Mouse (Mus musculus): ENCODE data around the gene Nolc1. TPM values are rescaled to one million over a fixed set of nuclear protein-coding genes. Genes with fewer than 3 reads are reported as not detected.

Gene Nolc1
- 10 to 100 TPM; 45.0 to 51.0 TPM for total RNA-seq (2021)
- long read RNA-seq, experiment 1, transcript Nolc1-201 (13 exons, 3,634 nt), result minor isoform, 8 of 81 reads
- long read RNA-seq, experiment 1, transcript Nolc1-203 (13 exons, 3,523 nt), result major isoform, 25 of 81 reads
- long read RNA-seq, experiment 1, partial matches to known transcripts, result 11 of 81 reads
- long read RNA-seq, experiment 1, other reads (novel, unspliced or antisense), result 33 of 81 reads
- long read RNA-seq, experiment 2, transcript Nolc1-203 (13 exons, 3,523 nt), result major isoform, 24 of 55 reads
- long read RNA-seq, experiment 2, partial matches to known transcripts, result 9 of 55 reads
- long read RNA-seq, experiment 2, other reads (novel, unspliced or antisense), result 19 of 55 reads

- DNase-seq (ENCODE audit: extremely low spot score in 1 of 2, low spot score in 2 of 2), result peak; percentile 100
- no peak for TF ChIP-seq CTCF (IDR thresholded peaks at IDR 0.05)
- Histone ChIP-seq H3K4me3 (peak within 1 kb of the TSS; percentile 85), H3K27ac (peak within 1 kb of the TSS; percentile 10; the same call in 1 of the 2 replicates)
- intact Hi-C loops (cut with DNase I), result loop anchor here (1.0 to 2.0 kb wide), 2 partner anchors 20 to 77 kb away; partner anchors contain the start of gene Armh3
Measured at GRCm38 (mm10) chr19:46075616-46076607, at the start of gene Nolc1. TSS of gene Nolc1 (plus strand) at chr19:46075863.

GRCm38 (mm10) chr19:46026567-46026966 is 49.1 kb upstream of the Nolc1 start:
- DNase-seq (ENCODE audit: extremely low spot score in 1 of 2, low spot score in 2 of 2), result no peak
- intact Hi-C loops (cut with DNase I), result no loop called here
- TF ChIP-seq CTCF (IDR thresholded peaks at IDR 0.05), result no peak
- H3K4me3 ChIP-seq, result no peak overlapping the region
- H3K27ac ChIP-seq, result no peak overlapping the region

GRCm38 (mm10) chr19:46028747-46029320 is 46.8 kb upstream of the Nolc1 start:
- DNase-seq (ENCODE audit: extremely low spot score in 1 of 2, low spot score in 2 of 2), result no peak
- intact Hi-C loops (cut with DNase I), result no loop called here
- Histone ChIP-seq H3K27ac (no peak overlapping the region), H3K4me3 (no peak overlapping the region)
- TF ChIP-seq CTCF (IDR thresholded peaks at IDR 0.05), result peak; percentile 21

GRCm38 (mm10) chr19:46029652-46030051 is 46.0 kb upstream of the Nolc1 start:
- DNase-seq (ENCODE audit: extremely low spot score in 1 of 2, low spot score in 2 of 2), result no peak
- H3K27ac ChIP-seq, result no peak overlapping the region
- H3K4me3 ChIP-seq, result no peak overlapping the region
- intact Hi-C loops (cut with DNase I), result no loop called here
- no peak for TF ChIP-seq CTCF (IDR thresholded peaks at IDR 0.05)

GRCm38 (mm10) chr19:46030196-46030983 is 45.3 kb upstream of the Nolc1 start:
- Histone ChIP-seq H3K4me3 (no peak overlapping the region), H3K27ac (no peak overlapping the region)
- intact Hi-C loops (cut with DNase I), result no loop called here
- TF ChIP-seq CTCF (IDR thresholded peaks at IDR 0.05), result no peak
- DNase-seq (ENCODE audit: extremely low spot score in 1 of 2, low spot score in 2 of 2), result no peak

GRCm38 (mm10) chr19:46031689-46032432 is 43.8 kb upstream of the Nolc1 start:
- intact Hi-C loops (cut with DNase I), result no loop called here
- H3K27ac ChIP-seq, result no peak overlapping the region
- no peak for TF ChIP-seq CTCF (IDR thresholded peaks at IDR 0.05)
- no peak for DNase-seq (ENCODE audit: extremely low spot score in 1 of 2, low spot score in 2 of 2)
- H3K4me3 ChIP-seq, result no peak overlapping the region

- peak overlapping the region; percentile 5; the same call in 1 of the 2 replicates for H3K27ac ChIP-seq
- H3K4me3 ChIP-seq, result no peak overlapping the region
- intact Hi-C loops (cut with DNase I), result no loop called here
- TF ChIP-seq CTCF (IDR thresholded peaks at IDR 0.05), result no peak
- no peak for DNase-seq (ENCODE audit: extremely low spot score in 1 of 2, low spot score in 2 of 2)
Measured at GRCm38 (mm10) chr19:46032731-46033510, 42.7 kb upstream of the Nolc1 start.

- DNase-seq (ENCODE audit: extremely low spot score in 1 of 2, low spot score in 2 of 2), result no peak
- intact Hi-C loops (cut with DNase I), result no loop called here
- no peak for TF ChIP-seq CTCF (IDR thresholded peaks at IDR 0.05)
- H3K4me3 ChIP-seq, result no peak overlapping the region
- no peak overlapping the region for H3K27ac ChIP-seq
Measured at GRCm38 (mm10) chr19:46033911-46034310, 41.8 kb upstream of the Nolc1 start.

GRCm38 (mm10) chr19:46035971-46036370 is 39.7 kb upstream of the Nolc1 start:
- DNase-seq (ENCODE audit: extremely low spot score in 1 of 2, low spot score in 2 of 2), result no peak
- Histone ChIP-seq H3K4me3 (no peak overlapping the region), H3K27ac (no peak overlapping the region)
- no peak for TF ChIP-seq CTCF (IDR thresholded peaks at IDR 0.05)
- intact Hi-C loops (cut with DNase I), result no loop called here

All from left cerebral cortex, adult 2 months (tissue).